Mouse (Mus musculus): ENCODE results near the gene Tnfrsf19. TPM values are rescaled to one million over a fixed set of nuclear protein-coding genes. Genes with fewer than 3 reads are reported as not detected.

Gene Tnfrsf19
- 42.5 and 51.1 TPM in 2 replicates for polyA plus RNA-seq (2015; fragmentation: Nextera tagmentation; extraction: Ambion mirVana)

DNA sequence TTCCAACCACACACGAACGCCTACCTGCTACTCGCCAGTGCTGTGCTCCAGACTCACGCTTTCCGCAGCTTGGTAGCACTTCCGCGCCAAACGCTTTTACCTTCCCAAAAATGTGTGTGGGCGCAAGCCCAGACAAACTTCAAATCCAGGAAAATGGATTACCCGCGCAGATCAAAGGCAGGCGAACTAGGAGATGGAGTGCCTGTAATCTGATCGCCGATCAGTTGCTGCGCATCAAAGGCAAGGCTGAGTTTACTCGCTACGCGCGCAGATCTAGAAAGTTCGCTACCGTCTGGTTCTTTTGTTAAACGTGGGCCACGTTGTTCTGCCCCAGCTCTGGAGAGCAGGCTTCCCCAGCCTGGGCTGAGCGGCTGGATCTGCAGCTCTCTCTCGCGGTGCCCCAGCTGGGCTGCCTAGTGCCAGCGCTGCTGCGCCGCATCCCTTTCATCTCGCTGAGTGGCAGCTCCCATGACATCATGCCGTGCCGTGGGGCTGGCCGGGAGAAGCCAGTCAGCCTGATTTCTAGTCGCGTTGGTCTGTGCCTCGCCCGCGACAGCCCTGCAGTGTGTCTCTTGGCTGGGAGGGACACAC lies at the start of gene Tnfrsf19:
Gene Tnfrsf19 (minus strand): TSS at position 400 of the 591 bp plus-strand sequence.
- H3K27me3 ChIP-seq = 0 out of 2 replicates have a peak, but pooled peaks cover 8% of the 10 kb centered on the region
- H3K27ac ChIP-seq = peak within 1 kb of the TSS; percentile 75
- peak within 1 kb of the TSS; percentile 90 for H3K4me2 ChIP-seq (replicated peaks)
- H3K4me3 ChIP-seq = peak within 1 kb of the TSS; percentile 55
- peak within 1 kb of the TSS; percentile 73 for H3K9ac ChIP-seq
- H3K9me3 ChIP-seq = no peaks in the 10 kb centered on the region
- no peaks in the 10 kb centered on the region for H3K36me3 ChIP-seq
- 0% methylated on average over 38 of the region's 38 CpGs for WGBS
- peaks cover 32% of the 10 kb centered on the region for H3K4me1 ChIP-seq
- ATAC-seq (ENCODE audit: low FRiP score, low read depth) = peak; percentile 90

DNA sequence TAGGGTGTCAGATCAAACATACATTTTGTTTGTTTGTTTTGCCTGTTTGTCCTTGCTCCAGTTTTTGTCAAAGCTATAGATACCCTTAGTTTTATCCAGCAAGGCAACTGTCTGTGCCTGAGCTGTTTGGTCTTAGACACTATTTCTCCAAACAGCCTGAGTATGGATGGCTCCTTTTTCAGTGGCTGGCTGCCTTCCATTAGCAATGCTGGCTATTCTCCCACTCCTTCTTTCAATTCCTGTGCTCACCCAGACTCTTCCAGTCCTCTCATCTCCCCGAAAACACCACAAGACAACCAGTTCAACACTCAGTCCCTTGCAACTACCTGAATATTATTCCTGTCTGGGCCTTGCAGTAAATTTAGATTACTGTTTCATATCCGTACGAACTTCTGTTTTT lies 45.8 kb upstream of the Tnfrsf19 start:
- Histone ChIP-seq H3K4me2 (replicated peaks) (no peak overlapping the region), H3K9me3 (no peaks in the 10 kb centered on the region), H3K27me3 (no peaks in the 10 kb centered on the region), H3K4me3 (no peak overlapping the region), H3K27ac (no peak overlapping the region), H3K36me3 (no peaks in the 10 kb centered on the region), H3K9ac (no peak overlapping the region), H3K4me1 (no peaks in the 10 kb centered on the region)
- 80% methylated on average over 3 of the region's 3 CpGs for WGBS
- ATAC-seq (ENCODE audit: low FRiP score, low read depth) = no peak

DNA sequence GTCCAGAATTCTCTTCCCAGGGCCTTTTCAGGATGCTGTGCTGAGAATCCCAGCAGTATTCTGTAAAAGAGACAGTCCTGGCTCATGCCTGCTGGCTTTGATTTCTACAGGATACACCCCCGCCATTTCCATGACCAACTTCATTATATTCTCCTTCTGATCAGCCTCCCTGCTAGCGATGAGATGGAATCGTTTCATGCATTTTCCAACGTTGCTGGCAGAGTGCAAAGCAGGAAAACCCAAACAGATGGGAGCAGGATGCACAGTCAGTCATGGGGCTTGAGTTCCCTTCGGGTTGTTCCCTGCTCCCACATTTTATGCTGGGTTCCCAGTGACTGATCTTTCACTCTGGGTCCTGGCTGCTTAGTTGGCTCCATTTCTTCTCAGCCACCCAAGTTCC lies 44.7 kb upstream of the Tnfrsf19 start:
- Histone ChIP-seq H3K4me2 (replicated peaks) (no peak overlapping the region), H3K36me3 (no peaks in the 10 kb centered on the region), H3K9ac (no peak overlapping the region), H3K9me3 (no peaks in the 10 kb centered on the region), H3K27ac (no peak overlapping the region), H3K4me3 (no peak overlapping the region), H3K4me1 (no peaks in the 10 kb centered on the region), H3K27me3 (no peaks in the 10 kb centered on the region)
- no peak for ATAC-seq (ENCODE audit: low FRiP score, low read depth)
- 79% methylated on average over 5 of the region's 5 CpGs for WGBS

DNA sequence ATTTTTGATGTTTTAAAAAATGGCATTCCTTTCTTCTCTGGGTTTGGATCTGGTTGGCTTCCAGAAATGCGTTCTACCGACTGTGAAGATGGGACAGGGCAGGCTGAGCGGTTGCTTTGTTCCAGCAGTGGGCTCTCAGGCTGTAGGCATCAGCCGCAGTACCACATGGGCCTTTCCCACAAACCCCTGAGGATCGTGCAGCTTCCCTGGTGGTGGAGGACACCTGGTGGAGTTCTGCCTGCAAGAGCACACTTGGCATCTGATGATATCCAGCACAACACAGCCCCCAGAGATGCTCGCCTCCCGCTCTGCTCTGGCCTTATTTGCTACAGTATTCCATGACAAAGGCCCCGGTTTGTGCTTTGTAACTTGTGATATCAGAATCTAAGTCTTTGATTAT lies 41.9 kb upstream of the Tnfrsf19 start:
- ATAC-seq (ENCODE audit: low FRiP score, low read depth) = no peak
- Histone ChIP-seq H3K4me1 (no peaks in the 10 kb centered on the region), H3K36me3 (no peaks in the 10 kb centered on the region), H3K9me3 (no peaks in the 10 kb centered on the region), H3K4me2 (replicated peaks) (no peak overlapping the region), H3K27me3 (no peaks in the 10 kb centered on the region), H3K4me3 (no peak overlapping the region), H3K9ac (no peak overlapping the region), H3K27ac (no peak overlapping the region)
- 73% methylated on average over 8 of the region's 8 CpGs for WGBS

DNA sequence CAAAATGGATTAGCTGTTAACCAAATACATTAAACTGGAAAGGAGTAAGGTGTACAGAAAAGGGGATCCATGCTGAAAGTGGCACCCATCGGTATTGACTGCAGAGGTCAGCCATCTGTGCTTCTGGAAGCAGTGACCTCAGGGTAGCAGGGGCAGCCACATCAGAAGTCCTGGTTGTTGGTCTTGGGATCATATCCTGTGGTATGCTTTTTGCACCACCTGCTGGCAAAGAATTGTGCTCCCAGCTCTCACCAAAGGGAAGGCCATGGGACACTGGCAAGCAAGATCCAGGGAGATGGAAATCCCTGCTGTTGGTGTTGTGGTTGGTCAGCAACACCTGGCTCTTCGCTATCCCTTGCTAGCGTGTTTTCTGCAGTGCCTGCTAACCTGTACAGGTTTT lies 39.0 kb upstream of the Tnfrsf19 start:
- Histone ChIP-seq H3K27ac (no peak overlapping the region), H3K4me1 (no peaks in the 10 kb centered on the region), H3K36me3 (no peaks in the 10 kb centered on the region), H3K9me3 (no peaks in the 10 kb centered on the region), H3K27me3 (no peaks in the 10 kb centered on the region), H3K9ac (no peak overlapping the region), H3K4me2 (replicated peaks) (no peak overlapping the region), H3K4me3 (no peak overlapping the region)
- WGBS = 56% methylated on average over 3 of the region's 3 CpGs
- ATAC-seq (ENCODE audit: low FRiP score, low read depth) = no peak

DNA sequence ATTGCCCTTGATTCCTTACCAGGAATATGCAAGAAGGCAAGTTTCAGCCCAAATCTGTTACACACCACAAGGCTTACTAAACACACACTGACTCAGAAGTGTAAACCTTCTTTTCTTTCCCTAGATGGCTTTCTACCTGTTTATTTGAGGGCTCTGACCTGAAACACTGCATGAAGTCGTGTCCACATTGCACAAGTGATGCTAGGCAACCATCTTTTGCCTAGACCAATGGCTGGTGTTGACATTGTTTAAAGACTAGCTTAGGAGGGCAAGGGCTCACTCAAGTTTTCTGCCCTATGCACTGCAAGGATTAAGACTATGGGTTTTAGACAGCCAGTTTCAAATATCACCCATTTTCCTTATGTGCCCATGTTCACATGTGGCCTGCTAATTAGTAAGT lies 23.3 kb upstream of the Tnfrsf19 start:
- H3K9me3 ChIP-seq = no peaks in the 10 kb centered on the region
- 67% methylated on average over 1 of the region's 1 CpGs for WGBS
- H3K9ac ChIP-seq = no peak overlapping the region
- no peaks in the 10 kb centered on the region for H3K36me3 ChIP-seq
- 0 out of 2 replicates have a peak, but pooled peaks cover 4% of the 10 kb centered on the region for H3K4me1 ChIP-seq
- H3K27ac ChIP-seq = no peak overlapping the region
- H3K4me2 ChIP-seq (replicated peaks) = no peak overlapping the region
- H3K4me3 ChIP-seq = no peak overlapping the region
- no peaks in the 10 kb centered on the region for H3K27me3 ChIP-seq
- no peak for ATAC-seq (ENCODE audit: low FRiP score, low read depth)

DNA sequence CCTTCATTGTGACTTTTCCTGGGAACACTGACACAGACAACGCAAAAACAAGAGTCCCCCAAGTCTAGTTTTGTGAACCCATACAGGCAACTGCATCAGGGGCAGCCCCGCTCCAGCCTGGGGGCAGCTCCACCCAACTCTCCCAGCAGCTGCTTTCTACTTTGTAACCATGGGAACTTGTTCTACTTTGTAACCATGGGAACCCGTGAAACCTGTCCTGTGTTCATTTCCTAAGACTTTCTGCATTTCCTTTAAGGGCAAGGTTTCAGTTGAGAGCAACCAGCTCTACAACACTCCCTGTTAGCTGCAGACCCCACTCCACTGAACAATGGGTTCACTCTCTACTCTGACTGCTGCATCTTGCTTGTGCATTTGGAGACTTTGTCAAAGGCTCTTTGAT lies 15.4 kb upstream of the Tnfrsf19 start:
- 21% methylated on average over 3 of the region's 3 CpGs for WGBS
- no peaks in the 10 kb centered on the region; the same call in 1 of the 2 replicates for H3K27me3 ChIP-seq
- H3K4me2 ChIP-seq (replicated peaks) = peak overlapping the region; percentile 30
- H3K27ac ChIP-seq = 0 out of 2 replicates have a peak overlapping the region, but pooled peaks have one; percentile 44
- no peaks in the 10 kb centered on the region for H3K36me3 ChIP-seq
- H3K4me1 ChIP-seq = peaks cover 28% of the 10 kb centered on the region
- no peak overlapping the region for H3K9ac ChIP-seq
- ATAC-seq (ENCODE audit: low FRiP score, low read depth) = peak; percentile 80; the same call in 1 of the 2 replicates
- H3K4me3 ChIP-seq = no peak overlapping the region
- no peaks in the 10 kb centered on the region for H3K9me3 ChIP-seq

DNA sequence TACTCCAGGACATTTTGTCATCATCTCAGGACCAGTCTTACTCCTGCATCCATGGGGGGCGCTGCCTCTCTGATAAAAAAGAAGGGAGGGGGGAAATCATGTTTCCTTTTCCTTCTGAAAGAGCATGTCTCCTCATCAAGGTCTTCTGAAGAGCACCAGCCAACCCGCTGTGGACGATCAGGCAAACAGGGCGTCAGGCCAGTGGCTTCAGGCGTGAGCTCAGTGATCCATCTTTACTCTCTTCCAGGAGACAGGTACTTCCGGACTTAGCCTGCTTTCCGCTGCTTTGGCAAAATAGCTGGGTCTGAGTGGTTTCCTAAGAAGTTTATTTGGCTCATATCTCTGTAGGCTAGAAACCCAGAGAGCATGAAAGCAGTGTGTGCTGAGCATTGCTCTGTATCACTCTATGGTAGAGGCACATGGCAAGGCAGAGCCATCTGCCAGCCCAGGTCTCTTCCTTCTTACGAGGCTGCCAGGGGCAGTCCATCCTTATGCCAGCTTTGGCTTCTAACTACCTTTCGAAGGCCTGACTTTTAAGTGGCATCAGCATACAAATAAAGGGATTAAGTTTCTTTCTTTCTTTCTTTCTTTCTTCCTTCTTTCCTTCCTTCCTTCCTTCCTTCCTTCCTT lies 13.1 kb upstream of the Tnfrsf19 start:
- no peak overlapping the region for H3K4me3 ChIP-seq
- ATAC-seq (ENCODE audit: low FRiP score, low read depth) = no peak
- H3K4me2 ChIP-seq (replicated peaks) = no peak overlapping the region
- H3K4me1 ChIP-seq = peaks cover 46% of the 10 kb centered on the region
- H3K36me3 ChIP-seq = no peaks in the 10 kb centered on the region
- 85% methylated on average over 9 of the region's 9 CpGs for WGBS
- H3K9me3 ChIP-seq = no peaks in the 10 kb centered on the region
- H3K27ac ChIP-seq = no peak overlapping the region
- no peak overlapping the region for H3K9ac ChIP-seq
- no peaks in the 10 kb centered on the region; the same call in 1 of the 2 replicates for H3K27me3 ChIP-seq

DNA sequence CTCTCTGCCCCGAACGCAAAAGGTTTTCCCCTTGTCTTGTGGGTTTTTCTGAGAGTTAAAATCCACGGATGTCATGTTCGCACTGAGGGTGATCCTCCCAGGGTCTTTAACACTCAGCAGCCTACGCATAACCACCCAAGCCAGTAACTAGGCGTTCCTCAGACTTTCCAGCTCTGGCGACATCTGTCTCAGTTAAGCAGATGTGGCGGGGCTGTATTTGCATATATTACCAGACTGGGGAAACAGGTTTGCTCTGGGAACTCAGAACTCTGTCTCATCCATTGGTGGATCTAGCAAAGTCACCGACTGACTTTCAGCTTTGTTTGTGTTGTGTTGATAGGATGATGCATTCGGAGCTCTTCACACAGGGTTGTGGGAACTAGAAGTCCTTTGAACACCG lies 10.7 kb upstream of the Tnfrsf19 start:
- Histone ChIP-seq H3K4me2 (replicated peaks) (peak overlapping the region; percentile 74), H3K9ac (peak overlapping the region; percentile 60), H3K4me3 (peak overlapping the region; percentile 39), H3K4me1 (peaks cover 44% of the 10 kb centered on the region), H3K27ac (no peak overlapping the region), H3K9me3 (no peaks in the 10 kb centered on the region), H3K27me3 (no peaks in the 10 kb centered on the region; the same call in 1 of the 2 replicates), H3K36me3 (no peaks in the 10 kb centered on the region)
- ATAC-seq (ENCODE audit: low FRiP score, low read depth) = no peak
- 2% methylated on average over 11 of the region's 11 CpGs for WGBS

DNA sequence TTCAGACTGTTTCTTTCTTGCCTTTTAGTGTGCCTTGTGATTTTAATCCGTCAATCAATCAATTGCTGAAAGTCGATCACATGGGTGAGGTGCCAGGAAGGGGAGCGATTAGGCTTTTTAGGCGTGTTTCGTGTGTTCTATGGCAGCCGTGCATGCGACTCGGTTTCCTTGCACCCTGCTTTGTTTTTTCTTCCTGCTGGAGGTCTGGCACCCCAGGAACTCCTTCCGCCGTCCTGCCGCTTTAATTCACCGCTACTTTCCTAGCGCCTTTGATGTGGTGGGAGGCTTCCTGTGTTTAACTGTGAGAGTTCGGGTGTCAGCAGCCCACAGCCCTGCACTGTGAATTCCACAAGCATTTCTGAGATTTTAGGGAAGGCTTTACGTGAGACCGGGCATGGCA lies 10.2 kb upstream of the Tnfrsf19 start:
- Histone ChIP-seq H3K4me3 (peak overlapping the region; percentile 39), H3K36me3 (no peaks in the 10 kb centered on the region), H3K27me3 (no peaks in the 10 kb centered on the region; the same call in 1 of the 2 replicates), H3K9me3 (no peaks in the 10 kb centered on the region), H3K4me2 (replicated peaks) (peak overlapping the region; percentile 74), H3K4me1 (peaks cover 39% of the 10 kb centered on the region), H3K27ac (no peak overlapping the region), H3K9ac (peak overlapping the region; percentile 60)
- under 1% methylated on average over 16 of the region's 16 CpGs for WGBS
- no peak; the same call in 1 of the 2 replicates for ATAC-seq (ENCODE audit: low FRiP score, low read depth)

DNA sequence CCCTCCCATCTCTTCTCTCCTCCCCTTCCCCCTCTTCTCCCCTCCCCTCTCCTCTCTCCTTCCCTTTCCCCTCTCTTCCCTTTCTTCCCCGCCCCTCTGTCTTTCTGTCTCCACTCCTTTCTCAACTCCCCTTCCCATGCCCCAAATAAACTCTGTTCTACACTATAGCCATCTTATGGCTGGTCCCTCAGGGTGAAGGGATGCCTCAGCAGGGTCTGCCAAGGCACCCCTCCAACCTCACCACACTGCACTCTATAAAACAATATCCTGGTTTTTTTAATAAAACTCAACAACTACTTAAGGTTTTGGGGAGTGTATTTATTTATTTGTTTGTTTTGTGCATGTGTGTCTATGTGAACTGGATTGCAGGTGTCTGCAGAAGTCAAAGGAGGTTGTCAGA lies 9.6 kb upstream of the Tnfrsf19 start:
- ATAC-seq (ENCODE audit: low FRiP score, low read depth) = no peak
- H3K9ac ChIP-seq = 0 out of 2 replicates have a peak overlapping the region, but pooled peaks have one; percentile 60
- no peaks in the 10 kb centered on the region for H3K36me3 ChIP-seq
- no peaks in the 10 kb centered on the region; the same call in 1 of the 2 replicates for H3K27me3 ChIP-seq
- peak overlapping the region; percentile 74 for H3K4me2 ChIP-seq (replicated peaks)
- WGBS = 60% methylated on average over 1 of the region's 1 CpGs
- H3K9me3 ChIP-seq = no peaks in the 10 kb centered on the region
- H3K27ac ChIP-seq = no peak overlapping the region
- H3K4me1 ChIP-seq = peaks cover 33% of the 10 kb centered on the region
- H3K4me3 ChIP-seq = peak overlapping the region; percentile 39

DNA sequence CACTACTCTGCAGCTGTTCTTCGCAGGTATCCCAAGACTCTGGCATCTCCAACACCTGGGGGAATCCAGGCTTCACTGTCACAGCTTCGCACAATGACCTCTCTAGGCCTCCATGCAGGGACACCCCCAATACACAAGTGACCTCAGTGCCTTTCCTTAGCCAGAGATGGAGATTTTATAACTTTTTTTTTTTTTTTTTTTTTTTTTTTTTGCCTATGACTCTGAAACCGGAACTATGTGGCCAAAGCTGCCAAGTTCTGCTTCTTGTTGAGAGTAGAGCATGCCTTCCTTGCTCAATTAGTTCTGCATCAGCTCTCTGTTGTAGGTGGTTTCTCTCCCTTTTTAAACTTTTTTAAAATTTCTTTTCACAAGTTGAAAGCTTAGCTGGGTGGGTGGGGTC lies 5.9 kb upstream of the Tnfrsf19 start:
- ATAC-seq (ENCODE audit: low FRiP score, low read depth) = no peak; the same call in 1 of the 2 replicates
- Histone ChIP-seq H3K27ac (no peak overlapping the region), H3K4me2 (replicated peaks) (no peak overlapping the region), H3K4me1 (peaks cover 27% of the 10 kb centered on the region), H3K27me3 (0 out of 2 replicates have a peak, but pooled peaks cover 8% of the 10 kb centered on the region), H3K9ac (no peak overlapping the region), H3K36me3 (no peaks in the 10 kb centered on the region), H3K4me3 (no peak overlapping the region), H3K9me3 (no peaks in the 10 kb centered on the region)
- 88% methylated on average over 3 of the region's 3 CpGs for WGBS

Data from limb, embryonic 13.5 days (tissue).